Mouse (Mus musculus) monocyte, adult 5-6 weeks (primary cell): ENCODE measurements around the gene Prkaa1. TPM values are rescaled to one million over a fixed set of nuclear protein-coding genes. Genes with fewer than 3 reads are reported as not detected.
"Not testable (repeated sequence)": the region's sequence is repeated elsewhere in the genome, so short reads cannot be mapped to it uniquely, and the experiment has no call there.

Experiments
- ATAC-seq: fragments of 153-309, 156-312 bp; replicated peaks from 2 replicates; pipeline ENCODE4 v1.8.0; 2017; ENCODE audit warnings: mild to moderate bottlenecking; ENCODE audit not compliant: low TSS enrichment, insufficient number of reproducible peaks, severe bottlenecking, poor library complexity, low FRiP score
- total RNA-seq: library from RNA; stranded (forward); fragments of 200-1000, 200-491, 200-594 nt; gene quantifications from 3 replicates; pipeline ENCODE4 v1.2.3, GENCODE M21; 2017

Prkaa1 gene
- total RNA-seq, 1 experiment from 2014 or later, result 26.5 TPM

- no peak for ATAC-seq
These were observed 61.6 kb downstream of the Prkaa1 start for GRCm38 (mm10) chr15:5205222-5205621.

- no peak for ATAC-seq
These were observed 65.5 kb downstream of the Prkaa1 start for GRCm38 (mm10) chr15:5209116-5209515.

GRCm38 (mm10) chr15:5220491-5220890 lies 76.8 kb downstream of the Prkaa1 start:
- ATAC-seq, result no peak

- not testable (repeated sequence) for ATAC-seq
These were observed 87.1 kb downstream of the Prkaa1 start for GRCm38 (mm10) chr15:5230746-5231145.

Other genes starting within 250 kb of the Prkaa1 start
- not detected in 3 replicates for gene Mroh2b, start 245.1 kb upstream of the Prkaa1 start, total RNA-seq
- gene C7, start 80.1 kb upstream of the Prkaa1 start, total RNA-seq, result not detected in 3 replicates
- 8.2 to 42.9 TPM (median 22.5 TPM) in 3 replicates for gene Card6, start 35.3 kb upstream of the Prkaa1 start, total RNA-seq
- gene Rpl37, start 27.2 kb upstream of the Prkaa1 start, total RNA-seq, result 582 to 671 TPM (median 653 TPM) in 3 replicates
- 22.5 to 48.1 TPM (median 41.8 TPM) in 3 replicates for gene Ttc33, start 41.7 kb downstream of the Prkaa1 start, total RNA-seq
- 24.1 to 40.3 TPM (median 24.5 TPM) in 3 replicates for gene Ptger4, start 100.3 kb downstream of the Prkaa1 start, total RNA-seq